Mouse (Mus musculus): Measurements from ENCODE around the gene Slc9b1. TPM values are rescaled to one million over a fixed set of nuclear protein-coding genes. Genes with fewer than 3 reads are reported as not detected.

Gene Slc9b1
- polyA plus RNA-seq, 1 experiment, result not detected

DNA sequence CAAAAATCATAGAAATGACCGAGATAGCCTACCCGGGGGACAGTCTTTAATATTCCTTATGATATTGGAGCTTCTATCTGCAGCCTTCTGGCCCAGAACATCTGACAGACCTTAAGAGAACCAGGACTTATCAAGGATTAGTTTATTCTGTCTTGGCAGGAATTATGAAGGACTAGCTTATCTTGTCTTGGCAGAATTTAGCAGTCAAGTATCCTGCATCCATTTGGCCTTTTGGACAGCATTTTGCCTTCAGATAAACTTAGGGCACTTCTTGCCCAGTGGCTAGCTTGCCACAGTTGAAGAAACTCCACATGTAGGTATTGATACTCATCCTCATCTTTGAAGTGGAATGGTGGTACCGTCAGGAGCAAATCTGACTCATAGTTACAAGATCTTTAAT, 4.0 kb downstream of the Slc9b1 start:
- no peaks in the 10 kb centered on the region for H3K4me1 ChIP-seq (ENCODE audit: control insufficient read depth, insufficient read depth, low read length)
- TF ChIP-seq POLR2A (IDR thresholded peaks at IDR 0.05; ENCODE audit: insufficient read depth, low read depth, low read length), result no peak
- TF ChIP-seq CTCF (IDR thresholded peaks at IDR 0.05; ENCODE audit: insufficient read depth, low read depth, low read length), result no peak
- H3K4me3 ChIP-seq (ENCODE audit: insufficient read depth, low read depth, low read length), result no peak overlapping the region
- H3K27ac ChIP-seq (ENCODE audit: insufficient read depth, low read depth, low read length), result no peak overlapping the region
- 97% methylated on average over 3 of the region's 3 CpGs for WGBS

- 88% methylated on average over 4 of the region's 4 CpGs for WGBS
- no peak for TF ChIP-seq POLR2A (IDR thresholded peaks at IDR 0.05; ENCODE audit: insufficient read depth, low read depth, low read length)
- no peak for TF ChIP-seq CTCF (IDR thresholded peaks at IDR 0.05; ENCODE audit: insufficient read depth, low read depth, low read length)
- no peaks in the 10 kb centered on the region for H3K4me1 ChIP-seq (ENCODE audit: control insufficient read depth, insufficient read depth, low read length)
Observed at GRCm38 (mm10) chr3:135357394-135357793, 9.6 kb downstream of the Slc9b1 start.

DNA sequence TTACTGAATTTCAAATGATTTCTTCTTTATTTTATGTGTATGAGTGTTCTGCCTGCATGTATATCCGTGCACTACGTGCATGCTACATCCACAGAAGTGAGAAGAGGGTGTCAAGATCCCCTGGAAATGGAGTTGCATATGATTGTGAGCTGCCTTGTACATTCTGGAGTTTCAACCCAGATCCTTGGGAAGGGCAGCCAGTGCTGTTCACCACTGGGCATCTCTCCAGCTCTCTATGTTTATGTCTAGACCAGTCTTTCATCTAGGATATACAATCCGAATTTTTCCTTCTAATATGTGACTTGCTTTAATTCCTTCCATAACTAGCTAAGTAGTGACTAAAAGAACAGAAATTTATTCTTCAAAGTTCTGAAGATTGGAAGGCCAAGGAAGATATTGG, 28.0 kb downstream of the Slc9b1 start:
- TF ChIP-seq POLR2A (IDR thresholded peaks at IDR 0.05; ENCODE audit: insufficient read depth, low read depth, low read length), result no peak
- TF ChIP-seq CTCF (IDR thresholded peaks at IDR 0.05; ENCODE audit: insufficient read depth, low read depth, low read length), result no peak
- WGBS, result 81% methylated on average over 3 of the region's 3 CpGs
- Histone ChIP-seq H3K4me1 (ENCODE audit: control insufficient read depth, insufficient read depth, low read length) (no peaks in the 10 kb centered on the region), H3K27ac (ENCODE audit: insufficient read depth, low read depth, low read length) (no peak overlapping the region), H3K4me3 (ENCODE audit: insufficient read depth, low read depth, low read length) (no peak overlapping the region)

More at GRCm38 (mm10) chr3:135357394-135357793, 9.6 kb downstream of the Slc9b1 start:
- Histone ChIP-seq H3K27ac (ENCODE audit: insufficient read depth, low read depth, low read length) (no peak overlapping the region), H3K4me3 (ENCODE audit: insufficient read depth, low read depth, low read length) (no peak overlapping the region)

DNA sequence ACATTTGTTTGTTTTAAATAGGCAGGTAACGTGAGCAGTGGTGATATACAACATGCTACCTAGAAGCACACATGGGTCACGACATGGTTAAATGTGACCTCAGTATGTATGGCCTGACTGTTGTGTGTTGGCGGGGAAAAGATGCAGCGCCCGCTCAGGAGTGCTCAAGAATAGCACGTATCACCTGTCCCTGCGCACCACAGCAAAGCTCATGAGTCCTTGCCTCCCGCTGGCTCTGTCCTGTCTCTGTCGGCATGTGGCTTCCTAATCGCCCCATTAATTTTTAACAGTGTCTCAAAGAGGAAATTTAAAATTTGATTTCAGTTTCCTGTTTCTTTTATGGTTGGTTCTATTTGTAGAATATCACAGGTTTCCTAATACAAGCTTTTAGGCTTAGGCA, 29.6 kb downstream of the Slc9b1 start:
- TF ChIP-seq CTCF (IDR thresholded peaks at IDR 0.05; ENCODE audit: insufficient read depth, low read depth, low read length) (no peak), POLR2A (IDR thresholded peaks at IDR 0.05; ENCODE audit: insufficient read depth, low read depth, low read length) (no peak)
- no peak overlapping the region for H3K4me3 ChIP-seq (ENCODE audit: insufficient read depth, low read depth, low read length)
- H3K4me1 ChIP-seq (ENCODE audit: control insufficient read depth, insufficient read depth, low read length), result no peaks in the 10 kb centered on the region
- 84% methylated on average over 10 of the region's 10 CpGs for whole genome bisulfite sequencing
- no peak overlapping the region for H3K27ac ChIP-seq (ENCODE audit: insufficient read depth, low read depth, low read length)

- no peak overlapping the region for H3K27ac ChIP-seq (ENCODE audit: insufficient read depth, low read depth, low read length)
- no peaks in the 10 kb centered on the region for H3K4me1 ChIP-seq (ENCODE audit: control insufficient read depth, insufficient read depth, low read length)
- H3K4me3 ChIP-seq (ENCODE audit: insufficient read depth, low read depth, low read length), result no peak overlapping the region
- TF ChIP-seq CTCF (IDR thresholded peaks at IDR 0.05; ENCODE audit: insufficient read depth, low read depth, low read length), result no peak
- TF ChIP-seq POLR2A (IDR thresholded peaks at IDR 0.05; ENCODE audit: insufficient read depth, low read depth, low read length), result no peak
- WGBS, result 96% methylated on average over 4 of the region's 4 CpGs
Observed at GRCm38 (mm10) chr3:135379868-135380267, 32.0 kb downstream of the Slc9b1 start.

DNA sequence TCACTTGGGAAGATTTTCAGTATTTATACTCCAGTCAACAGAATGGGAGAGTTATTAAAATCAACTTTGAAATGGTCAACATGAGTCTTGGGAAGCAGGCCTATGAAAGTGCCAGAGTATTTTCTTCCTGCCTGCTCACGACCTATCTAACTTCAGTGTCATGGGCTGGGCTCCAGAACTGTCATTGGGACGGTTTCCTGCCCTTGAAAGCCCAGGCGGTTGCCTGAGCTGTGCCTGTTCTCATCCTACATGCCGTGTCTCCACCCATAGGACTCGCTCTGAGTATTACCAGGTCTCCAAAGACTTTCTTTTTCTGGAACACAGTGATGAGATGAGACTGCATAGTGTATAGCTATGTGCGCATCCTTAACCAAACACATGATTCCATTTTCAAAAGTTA, 45.4 kb downstream of the Slc9b1 start:
- 86% methylated on average over 6 of the region's 6 CpGs for WGBS
- Histone ChIP-seq H3K4me1 (ENCODE audit: control insufficient read depth, insufficient read depth, low read length) (no peaks in the 10 kb centered on the region), H3K27ac (ENCODE audit: insufficient read depth, low read depth, low read length) (no peak overlapping the region), H3K4me3 (ENCODE audit: insufficient read depth, low read depth, low read length) (no peak overlapping the region)
- TF ChIP-seq CTCF (IDR thresholded peaks at IDR 0.05; ENCODE audit: insufficient read depth, low read depth, low read length) (no peak), POLR2A (IDR thresholded peaks at IDR 0.05; ENCODE audit: insufficient read depth, low read depth, low read length) (no peak)

DNA sequence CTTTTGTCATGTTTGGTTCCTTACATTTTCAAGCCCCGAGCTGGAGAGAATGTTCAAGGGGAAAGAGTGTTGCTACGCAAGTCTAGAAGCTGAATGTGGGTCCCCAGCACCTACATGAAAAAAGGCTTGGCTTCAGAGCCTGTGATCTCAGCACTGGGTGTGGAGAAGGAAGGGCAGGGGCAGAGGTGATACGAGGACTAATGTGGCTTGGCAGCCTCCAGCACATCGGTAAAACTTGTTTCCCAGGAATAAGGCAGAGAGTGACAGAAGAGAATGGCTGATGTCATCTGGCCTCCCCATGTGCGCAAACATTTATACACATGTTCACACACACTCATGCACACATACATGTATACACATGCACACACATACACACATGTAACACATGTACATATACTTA, 47.3 kb downstream of the Slc9b1 start:
- WGBS, result 83% methylated on average over 5 of the region's 5 CpGs

GRCm38 (mm10) chr3:135396081-135396480, 48.3 kb downstream of the Slc9b1 start:
- TF ChIP-seq CTCF (IDR thresholded peaks at IDR 0.05; ENCODE audit: insufficient read depth, low read depth, low read length) (no peak), POLR2A (IDR thresholded peaks at IDR 0.05; ENCODE audit: insufficient read depth, low read depth, low read length) (no peak)
- Histone ChIP-seq H3K4me3 (ENCODE audit: insufficient read depth, low read depth, low read length) (no peak overlapping the region), H3K4me1 (ENCODE audit: control insufficient read depth, insufficient read depth, low read length) (no peaks in the 10 kb centered on the region), H3K27ac (ENCODE audit: insufficient read depth, low read depth, low read length) (no peak overlapping the region)
- WGBS, result 77% methylated on average over 6 of the region's 6 CpGs

More for the DNA sequence above, 47.3 kb downstream of the Slc9b1 start:
- H3K4me3 ChIP-seq (ENCODE audit: insufficient read depth, low read depth, low read length), result no peak overlapping the region
- no peak for TF ChIP-seq POLR2A (IDR thresholded peaks at IDR 0.05; ENCODE audit: insufficient read depth, low read depth, low read length)
- TF ChIP-seq CTCF (IDR thresholded peaks at IDR 0.05; ENCODE audit: insufficient read depth, low read depth, low read length), result no peak
- H3K4me1 ChIP-seq (ENCODE audit: control insufficient read depth, insufficient read depth, low read length), result no peaks in the 10 kb centered on the region
- no peak overlapping the region for H3K27ac ChIP-seq (ENCODE audit: insufficient read depth, low read depth, low read length)

DNA sequence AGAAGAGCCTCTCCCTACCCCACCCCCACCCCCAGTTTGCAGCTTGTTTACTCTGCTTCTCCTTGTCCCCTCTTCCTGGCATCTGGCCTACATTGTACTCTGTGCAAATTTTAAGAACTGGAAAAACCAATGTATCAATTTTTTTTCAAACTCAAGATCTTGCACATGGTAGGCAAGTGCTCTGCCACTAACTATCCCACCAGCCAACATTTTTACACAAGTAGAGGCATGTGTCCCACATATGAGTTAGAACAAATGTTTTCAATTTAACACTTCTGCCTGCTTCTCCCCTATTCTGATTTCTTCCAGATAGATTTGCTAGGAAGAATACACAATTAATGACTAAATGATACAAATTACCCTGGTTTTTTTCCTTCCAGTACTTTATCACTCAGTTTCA, 49.3 kb downstream of the Slc9b1 start:
- TF ChIP-seq POLR2A (IDR thresholded peaks at IDR 0.05; ENCODE audit: insufficient read depth, low read depth, low read length) (no peak), CTCF (IDR thresholded peaks at IDR 0.05; ENCODE audit: insufficient read depth, low read depth, low read length) (no peak)
- Histone ChIP-seq H3K27ac (ENCODE audit: insufficient read depth, low read depth, low read length) (no peak overlapping the region), H3K4me1 (ENCODE audit: control insufficient read depth, insufficient read depth, low read length) (no peaks in the 10 kb centered on the region), H3K4me3 (ENCODE audit: insufficient read depth, low read depth, low read length) (no peak overlapping the region)

DNA sequence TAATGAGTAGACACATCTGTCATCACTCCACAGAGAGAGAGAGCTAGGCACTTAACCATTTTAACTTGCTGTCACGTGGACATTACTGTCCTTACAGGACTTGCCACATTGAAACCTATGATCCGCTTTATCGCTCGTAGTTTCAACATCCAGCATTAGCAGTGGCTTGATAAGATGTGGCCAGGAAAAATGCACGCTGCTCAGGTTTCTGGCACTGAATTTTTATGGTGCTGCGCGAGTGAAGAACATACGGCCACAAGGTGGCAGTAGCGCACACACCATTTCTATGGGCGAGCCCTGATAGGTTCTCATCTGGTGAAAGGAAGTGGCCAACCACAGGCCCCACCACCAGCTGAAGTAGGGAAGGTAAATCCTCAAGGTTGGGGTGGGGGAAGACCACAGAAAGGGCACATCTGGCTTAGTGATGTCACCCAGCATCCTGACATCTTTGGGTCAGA, 54.4 kb downstream of the Slc9b1 start:
- no peak overlapping the region for H3K4me3 ChIP-seq (ENCODE audit: insufficient read depth, low read depth, low read length)
- 13% methylated on average over 10 of the region's 10 CpGs for WGBS
- H3K27ac ChIP-seq (ENCODE audit: insufficient read depth, low read depth, low read length), result no peak overlapping the region
- TF ChIP-seq POLR2A (IDR thresholded peaks at IDR 0.05; ENCODE audit: insufficient read depth, low read depth, low read length) (no peak), CTCF (IDR thresholded peaks at IDR 0.05; ENCODE audit: insufficient read depth, low read depth, low read length) (peak; percentile 74)
- H3K4me1 ChIP-seq (ENCODE audit: control insufficient read depth, insufficient read depth, low read length), result peaks cover 7% of the 10 kb centered on the region

All from olfactory bulb, adult 2 months (tissue).